Mouse (Mus musculus): ENCODE measurements around the gene Trit1.

- TF ChIP-seq USF1 (IDR thresholded peaks at IDR 0.05; ENCODE audit: low read depth), result no peak
- TF ChIP-seq CTCF (IDR thresholded peaks at IDR 0.05; ENCODE audit: control insufficient read depth, insufficient read depth, insufficient read length), result no peak
- no peak for TF ChIP-seq MAX (IDR thresholded peaks at IDR 0.05)
Observed at GRCm38 (mm10) chr4:123092621-123093020, 76.2 kb downstream of the Trit1 start.

All from C2C12 (cell line).